Mouse (Mus musculus): Measurements from ENCODE around the gene Tspan8. TPM values are rescaled to one million over a fixed set of nuclear protein-coding genes. Genes with fewer than 3 reads are reported as not detected.

The Tspan8 gene
- 53.8 and 59.4 TPM in 2 replicates for polyA plus RNA-seq (2015; fragmentation: Nextera tagmentation; extraction: Ambion mirVana)

- Histone ChIP-seq H3K27me3 (no peaks in the 10 kb centered on the region), H3K27ac (replicated peaks) (peak within 1 kb of the TSS; percentile 95), H3K4me2 (peak within 1 kb of the TSS; percentile 61), H3K9ac (peak within 1 kb of the TSS; percentile 66), H3K4me1 (replicated peaks) (peaks cover 41% of the 10 kb centered on the region), H3K36me3 (replicated peaks) (peaks cover 17% of the 10 kb centered on the region), H3K4me3 (replicated peaks) (peak within 1 kb of the TSS; percentile 65), H3K9me3 (replicated peaks) (no peaks in the 10 kb centered on the region)
- ATAC-seq (ENCODE audit: insufficient read depth) = peak; percentile 5; the same call in 1 of the 2 replicates
- 17% methylated on average over 6 of the region's 6 CpGs for WGBS (ENCODE audit: insufficient replicate concordance)
Measured at GRCm38 (mm10) chr10:115816511-115816910, at the start of gene Tspan8. TSS of gene Tspan8 (plus strand) at chr10:115816832.

- Histone ChIP-seq H3K27ac (replicated peaks) (no peak overlapping the region), H3K4me1 (replicated peaks) (no peaks in the 10 kb centered on the region), H3K9ac (no peak overlapping the region), H3K27me3 (no peaks in the 10 kb centered on the region), H3K36me3 (replicated peaks) (no peaks in the 10 kb centered on the region), H3K4me2 (no peak overlapping the region), H3K4me3 (replicated peaks) (no peak overlapping the region), H3K9me3 (replicated peaks) (no peaks in the 10 kb centered on the region)
- no peak for ATAC-seq (ENCODE audit: insufficient read depth)
- WGBS (ENCODE audit: insufficient replicate concordance) = 73% methylated on average over 8 of the region's 8 CpGs
Measured at GRCm38 (mm10) chr10:115770032-115770431, 46.6 kb upstream of the Tspan8 start.

DNA sequence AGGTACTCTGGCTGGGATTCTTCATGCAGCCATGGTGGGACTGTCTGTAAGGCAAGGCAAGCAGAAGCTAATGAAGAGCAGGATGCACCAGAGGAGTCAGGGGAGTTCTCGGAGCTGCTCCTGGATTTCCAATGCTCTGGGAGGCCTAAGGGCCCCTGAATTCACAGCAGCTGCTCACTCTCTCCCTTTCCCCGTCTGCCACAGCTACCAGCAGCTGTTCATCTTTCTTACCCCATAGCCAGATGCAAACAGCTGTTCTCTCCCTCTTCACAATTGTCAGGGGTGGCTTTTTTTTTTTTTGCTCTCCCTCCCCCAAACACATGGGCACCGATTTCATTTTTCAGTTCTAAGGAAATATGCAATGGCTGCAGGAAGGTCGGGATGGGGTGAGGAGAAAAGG lies 42.2 kb upstream of the Tspan8 start:
- H3K9me3 ChIP-seq (replicated peaks) = no peaks in the 10 kb centered on the region
- H3K27me3 ChIP-seq = no peaks in the 10 kb centered on the region
- ATAC-seq (ENCODE audit: insufficient read depth) = no peak
- no peaks in the 10 kb centered on the region for H3K36me3 ChIP-seq (replicated peaks)
- no peak overlapping the region for H3K4me3 ChIP-seq (replicated peaks)
- WGBS (ENCODE audit: insufficient replicate concordance) = 60% methylated on average over 4 of the region's 4 CpGs
- H3K9ac ChIP-seq = no peak overlapping the region
- H3K4me2 ChIP-seq = no peak overlapping the region
- H3K27ac ChIP-seq (replicated peaks) = no peak overlapping the region
- H3K4me1 ChIP-seq (replicated peaks) = no peaks in the 10 kb centered on the region; the same call in 1 of the 2 replicates

DNA sequence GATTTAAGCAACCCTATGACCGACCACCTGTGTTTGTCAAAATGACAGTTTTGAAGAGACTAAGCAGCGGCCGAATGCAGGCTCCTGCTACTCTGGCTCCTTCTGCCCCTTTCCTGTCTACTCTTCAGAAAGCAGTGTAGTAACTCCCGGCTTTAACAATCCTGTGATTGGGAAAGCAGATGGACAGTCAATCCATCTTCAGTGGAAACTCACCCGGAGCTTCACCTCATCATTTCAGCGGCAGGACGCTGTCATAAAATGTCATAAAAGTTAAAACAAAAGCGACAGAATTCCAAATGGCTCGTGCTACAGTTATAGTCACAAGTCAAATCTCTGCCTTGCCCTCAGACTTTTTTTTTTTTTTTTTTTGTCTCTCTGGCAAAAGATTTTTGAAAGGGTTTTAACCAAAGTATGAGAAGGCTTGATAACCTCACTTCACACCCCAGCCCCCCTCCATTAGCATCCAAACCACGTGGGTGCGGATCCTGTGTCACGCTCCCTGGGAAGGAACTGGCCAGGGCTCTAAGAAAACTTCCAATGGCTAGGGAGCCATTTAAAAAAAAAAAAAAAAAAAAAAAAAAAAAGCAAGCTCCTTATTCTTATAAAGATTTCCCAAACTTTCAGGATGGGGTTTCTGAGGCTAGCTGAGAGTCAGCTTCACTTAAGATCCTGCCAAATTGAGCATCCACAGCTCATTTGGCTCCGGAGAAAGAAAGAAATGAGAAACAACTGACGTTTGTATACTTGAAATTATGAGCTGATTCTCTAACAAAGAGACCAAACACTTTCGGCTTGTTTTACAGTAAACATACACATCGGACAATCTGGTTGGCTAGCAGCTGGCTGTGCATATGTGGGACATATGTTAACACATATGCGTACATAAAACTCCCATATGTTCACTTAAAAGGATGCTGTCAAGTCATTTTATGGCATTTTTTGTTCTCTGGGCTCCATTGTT lies 40.4 kb upstream of the Tspan8 start:
- Histone ChIP-seq H3K4me1 (replicated peaks) (no peaks in the 10 kb centered on the region; the same call in 1 of the 2 replicates), H3K27me3 (no peaks in the 10 kb centered on the region), H3K9me3 (replicated peaks) (no peaks in the 10 kb centered on the region), H3K9ac (no peak overlapping the region), H3K4me2 (no peak overlapping the region), H3K27ac (replicated peaks) (no peak overlapping the region), H3K36me3 (replicated peaks) (no peaks in the 10 kb centered on the region), H3K4me3 (replicated peaks) (no peak overlapping the region)
- no peak for ATAC-seq (ENCODE audit: insufficient read depth)
- WGBS (ENCODE audit: insufficient replicate concordance) = 51% methylated on average over 17 of the region's 17 CpGs

DNA sequence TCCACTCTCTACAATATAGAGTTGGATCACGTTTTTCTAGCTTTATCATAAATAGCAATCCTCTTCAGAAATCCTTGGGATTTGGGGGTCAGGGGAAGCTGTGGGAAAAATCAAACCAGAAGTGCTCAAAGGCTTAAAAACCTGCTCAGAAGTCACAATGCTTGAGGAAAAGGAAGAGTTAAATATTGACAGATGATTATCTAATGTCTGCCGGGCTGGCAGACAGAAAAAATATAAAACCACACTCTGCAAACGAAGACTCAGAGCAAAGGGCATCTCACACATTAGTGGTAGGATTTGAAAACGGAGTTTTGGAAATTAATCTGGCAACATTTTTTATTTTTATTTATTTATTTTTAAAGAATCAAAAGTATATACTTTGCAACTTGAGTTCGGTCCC lies 39.3 kb upstream of the Tspan8 start:
- H3K9ac ChIP-seq = no peak overlapping the region
- H3K36me3 ChIP-seq (replicated peaks) = no peaks in the 10 kb centered on the region
- no peak overlapping the region for H3K27ac ChIP-seq (replicated peaks)
- WGBS (ENCODE audit: insufficient replicate concordance) = 26% methylated on average over 5 of the region's 5 CpGs
- no peak overlapping the region for H3K4me2 ChIP-seq
- no peaks in the 10 kb centered on the region; the same call in 1 of the 2 replicates for H3K4me1 ChIP-seq (replicated peaks)
- no peak overlapping the region for H3K4me3 ChIP-seq (replicated peaks)
- ATAC-seq (ENCODE audit: insufficient read depth) = no peak
- H3K27me3 ChIP-seq = no peaks in the 10 kb centered on the region
- no peaks in the 10 kb centered on the region for H3K9me3 ChIP-seq (replicated peaks)

GRCm38 (mm10) chr10:115778624-115779023 lies 38.0 kb upstream of the Tspan8 start:
- no peaks in the 10 kb centered on the region for H3K27me3 ChIP-seq
- no peak overlapping the region for H3K4me3 ChIP-seq (replicated peaks)
- 45% methylated on average over 5 of the region's 5 CpGs for WGBS (ENCODE audit: insufficient replicate concordance)
- no peak overlapping the region for H3K27ac ChIP-seq (replicated peaks)
- ATAC-seq (ENCODE audit: insufficient read depth) = no peak; the same call in 1 of the 2 replicates
- no peaks in the 10 kb centered on the region for H3K36me3 ChIP-seq (replicated peaks)
- no peak overlapping the region for H3K4me2 ChIP-seq
- H3K4me1 ChIP-seq (replicated peaks) = no peaks in the 10 kb centered on the region; the same call in 1 of the 2 replicates
- H3K9ac ChIP-seq = no peak overlapping the region
- no peaks in the 10 kb centered on the region for H3K9me3 ChIP-seq (replicated peaks)

DNA sequence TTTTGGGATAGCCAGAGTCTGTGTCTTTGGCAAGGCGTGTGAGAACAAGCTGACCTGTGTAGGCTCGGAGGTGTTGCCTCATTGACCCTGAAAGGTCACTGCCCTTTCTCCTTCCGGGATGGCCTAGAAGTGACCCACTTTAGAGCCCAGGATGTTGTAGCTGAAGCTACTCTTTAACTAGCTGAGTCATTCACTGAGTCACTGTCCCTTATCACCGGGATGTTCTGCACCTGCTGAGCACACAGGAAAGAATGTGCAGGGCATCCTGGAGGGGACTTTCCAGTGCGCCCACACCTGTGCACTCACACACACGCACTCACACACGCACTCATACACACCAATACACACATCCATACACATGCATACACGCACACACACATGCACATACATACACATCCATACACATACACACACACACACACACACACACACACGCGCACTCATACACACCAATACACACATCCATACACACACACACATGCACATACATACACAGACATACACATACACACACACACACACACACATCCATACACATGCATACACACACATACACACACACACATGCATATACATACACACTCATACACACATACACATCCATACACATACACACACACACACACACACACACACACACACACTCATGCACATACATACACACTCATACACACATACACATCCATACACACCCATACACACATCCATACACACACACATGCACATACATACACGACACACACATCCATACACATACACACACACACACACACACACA lies 36.2 kb upstream of the Tspan8 start:
- Histone ChIP-seq H3K27ac (replicated peaks) (no peak overlapping the region), H3K4me2 (no peak overlapping the region), H3K9me3 (replicated peaks) (no peaks in the 10 kb centered on the region), H3K4me3 (replicated peaks) (no peak overlapping the region), H3K27me3 (no peaks in the 10 kb centered on the region), H3K36me3 (replicated peaks) (no peaks in the 10 kb centered on the region), H3K9ac (no peak overlapping the region), H3K4me1 (replicated peaks) (no peaks in the 10 kb centered on the region; the same call in 1 of the 2 replicates)
- WGBS (ENCODE audit: insufficient replicate concordance) = 63% methylated on average over 11 of the region's 11 CpGs
- peak; percentile 84 for ATAC-seq (ENCODE audit: insufficient read depth)

DNA sequence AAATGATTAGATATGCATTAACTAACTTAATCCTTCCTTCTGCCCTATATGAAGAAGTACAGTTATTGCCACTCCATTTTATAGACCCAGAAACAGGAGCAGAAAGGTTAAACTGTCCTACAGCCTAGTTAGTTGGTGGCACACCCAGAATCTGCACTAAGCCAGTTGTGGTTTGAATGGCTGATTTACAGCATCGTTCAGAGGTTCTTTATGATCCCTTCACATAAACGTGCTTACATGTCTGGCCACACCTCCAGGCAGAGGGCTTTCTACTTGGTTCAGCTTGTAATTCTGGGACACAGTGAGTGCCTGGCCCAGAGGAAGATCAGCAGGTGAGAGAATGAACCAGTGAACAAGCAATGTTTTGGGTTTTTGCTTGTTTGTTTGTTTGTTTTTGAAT lies 33.4 kb upstream of the Tspan8 start:
- Histone ChIP-seq H3K9me3 (replicated peaks) (no peaks in the 10 kb centered on the region), H3K4me2 (no peak overlapping the region), H3K36me3 (replicated peaks) (no peaks in the 10 kb centered on the region), H3K4me1 (replicated peaks) (no peaks in the 10 kb centered on the region; the same call in 1 of the 2 replicates), H3K27ac (replicated peaks) (no peak overlapping the region), H3K27me3 (no peaks in the 10 kb centered on the region), H3K9ac (no peak overlapping the region), H3K4me3 (replicated peaks) (no peak overlapping the region)
- no peak for ATAC-seq (ENCODE audit: insufficient read depth)
- WGBS (ENCODE audit: insufficient replicate concordance) = 33% methylated on average over 2 of the region's 2 CpGs

DNA sequence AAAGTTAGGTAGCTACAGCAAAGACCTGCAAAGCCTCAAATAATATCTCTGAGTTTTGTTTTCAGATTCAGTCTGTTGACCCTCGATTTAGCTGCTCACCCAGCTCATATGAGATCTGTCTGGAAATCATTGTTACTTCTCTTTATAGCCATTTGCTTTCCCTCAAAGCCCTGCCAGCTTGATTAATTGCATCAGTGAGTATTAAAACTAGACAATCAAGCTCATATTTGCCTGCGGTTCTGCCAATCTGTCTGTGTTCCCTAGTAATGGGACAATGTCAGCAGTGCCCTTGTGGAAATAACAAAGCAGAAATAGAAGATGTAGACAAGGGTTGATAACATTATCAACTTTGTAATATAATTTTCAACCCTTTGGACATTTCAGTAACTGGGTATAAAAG lies 25.8 kb upstream of the Tspan8 start:
- H3K27ac ChIP-seq (replicated peaks) = no peak overlapping the region
- no peaks in the 10 kb centered on the region for H3K9me3 ChIP-seq (replicated peaks)
- no peak overlapping the region for H3K4me2 ChIP-seq
- no peaks in the 10 kb centered on the region for H3K4me1 ChIP-seq (replicated peaks)
- H3K9ac ChIP-seq = no peak overlapping the region
- H3K27me3 ChIP-seq = no peaks in the 10 kb centered on the region
- 60% methylated on average over 2 of the region's 2 CpGs for WGBS (ENCODE audit: insufficient replicate concordance)
- ATAC-seq (ENCODE audit: insufficient read depth) = no peak
- no peak overlapping the region for H3K4me3 ChIP-seq (replicated peaks)
- no peaks in the 10 kb centered on the region for H3K36me3 ChIP-seq (replicated peaks)

DNA sequence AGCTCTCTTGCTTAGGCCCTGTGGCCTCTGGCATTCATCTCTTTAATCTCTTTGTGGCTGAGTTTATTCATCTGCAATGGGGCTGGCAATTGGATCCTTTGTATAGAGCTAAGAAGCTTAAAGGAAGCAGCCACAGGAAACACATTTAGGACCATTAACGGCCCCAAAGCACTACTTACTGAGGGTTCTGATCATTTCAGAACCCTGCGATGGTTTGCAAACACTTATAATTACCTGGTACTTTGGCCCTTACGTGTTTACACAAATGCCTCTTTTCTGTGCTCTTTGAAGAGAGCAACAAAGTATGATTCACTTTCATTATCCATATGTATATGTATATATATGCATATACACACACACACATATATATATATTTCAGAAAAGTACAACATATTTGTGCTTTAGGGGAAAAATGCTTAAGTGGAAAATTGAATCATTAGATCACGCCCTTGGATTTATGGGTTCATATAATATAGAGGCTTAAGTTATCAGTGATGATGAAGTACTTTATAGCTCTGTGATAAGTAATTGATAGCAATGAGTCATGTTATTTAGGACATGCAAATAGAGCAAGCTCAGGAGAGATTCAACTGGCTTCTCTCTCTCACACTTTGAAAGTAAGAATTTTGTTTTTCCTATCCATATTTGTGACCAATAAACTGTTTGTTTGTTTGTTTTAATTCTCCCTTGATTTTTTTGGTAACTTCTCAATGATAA lies 20.4 kb upstream of the Tspan8 start:
- H3K36me3 ChIP-seq (replicated peaks) = no peaks in the 10 kb centered on the region
- H3K9ac ChIP-seq = no peak overlapping the region
- no peak for ATAC-seq (ENCODE audit: insufficient read depth)
- H3K27ac ChIP-seq (replicated peaks) = no peak overlapping the region
- H3K9me3 ChIP-seq (replicated peaks) = no peaks in the 10 kb centered on the region
- 49% methylated on average over 4 of the region's 4 CpGs for WGBS (ENCODE audit: insufficient replicate concordance)
- no peaks in the 10 kb centered on the region for H3K4me1 ChIP-seq (replicated peaks)
- no peak overlapping the region for H3K4me2 ChIP-seq
- H3K27me3 ChIP-seq = no peaks in the 10 kb centered on the region
- H3K4me3 ChIP-seq (replicated peaks) = no peak overlapping the region

Measured in liver, embryonic 15.5 days (tissue).